Mouse (Mus musculus) ES-Bruce4 (cell line): ENCODE results near the gene 4933402J07Rik. TPM values are rescaled to one million over a fixed set of nuclear protein-coding genes. Genes with fewer than 3 reads are reported as not detected.

Experiments used
- H3K27ac ChIP-seq: 2 replicates; pipeline ENCODE4 v1.5.1; 2012; ENCODE audit warnings: low read length, inconsistent platforms; ENCODE audit not compliant: insufficient read depth
- H3K27me3 ChIP-seq: 2 replicates; pipeline ENCODE4 v1.6.1; 2012; ENCODE audit warnings: mild to moderate bottlenecking, low read length, inconsistent platforms; ENCODE audit not compliant: control insufficient read depth, poor library complexity, insufficient read depth, severe bottlenecking
- H3K36me3 ChIP-seq: 2 replicates; pipeline ENCODE4 v1.6.1; 2012; ENCODE audit warnings: inconsistent platforms, mild to moderate bottlenecking, low read length, moderate library complexity; ENCODE audit not compliant: control insufficient read depth, poor library complexity, insufficient read depth, severe bottlenecking
- H3K4me1 ChIP-seq: one replicate; pipeline ENCODE4 v1.8.1; 2011; ENCODE audit warnings: low read length; ENCODE audit not compliant: control insufficient read depth, insufficient read depth
- H3K4me3 ChIP-seq: 2 replicates; pipeline ENCODE4 v1.5.1; 2011; ENCODE audit warnings: low read depth, mild to moderate bottlenecking, low read length
- H3K9ac ChIP-seq: 2 replicates; pipeline ENCODE4 v1.6.1; 2012; ENCODE audit warnings: low read depth, mild to moderate bottlenecking, inconsistent platforms; ENCODE audit not compliant: poor library complexity, severe bottlenecking
- H3K9me3 ChIP-seq: replicated peaks from 2 replicates; pipeline ENCODE4 v1.6.1; 2012; ENCODE audit warnings: mild to moderate bottlenecking, low read length, inconsistent platforms; ENCODE audit not compliant: control insufficient read depth, poor library complexity, insufficient read depth, severe bottlenecking
- CTCF ChIP-seq: IDR thresholded peaks from one replicate; pipeline ENCODE4 v1.8.1; 2011; ENCODE audit warnings: low read depth, low read length
- EP300 ChIP-seq: IDR thresholded peaks from 2 replicates; pipeline ENCODE4 v1.6.1; 2011; ENCODE audit warnings: low read depth, low read length; ENCODE audit not compliant: insufficient read depth
- POLR2A ChIP-seq: IDR thresholded peaks from one replicate; pipeline ENCODE4 v1.8.1; 2011; ENCODE audit warnings: low read length; ENCODE audit not compliant: insufficient read depth
- polyA plus RNA-seq: library from polyadenylated mRNA; stranded (reverse); fragments of >200 nt; gene quantifications from 2 replicates; pipeline ENCODE4 v1.2.4, GENCODE M21; 2011; ENCODE audit warnings: low read depth; ENCODE audit not compliant: missing spikeins, insufficient read depth, insufficient read length

The 4933402J07Rik gene
- polyA plus RNA-seq, 1 experiment: not detected

- Histone ChIP-seq H3K4me1 (peaks cover 2% of the 10 kb centered on the region), H3K9ac (peak overlapping the region; percentile 57), H3K27ac (peak overlapping the region; percentile 29), H3K36me3 (no peaks in the 10 kb centered on the region), H3K9me3 (no peaks in the 10 kb centered on the region; the same call in 1 of the 2 replicates), H3K27me3 (no peaks in the 10 kb centered on the region), H3K4me3 (peak overlapping the region; percentile 5; the same call in 1 of the 2 replicates)
- TF ChIP-seq CTCF: no peak
- no peak for TF ChIP-seq POLR2A
- no peak for TF ChIP-seq EP300
Observed at GRCm38 (mm10) chr8:87569706-87570563, 6.3 kb downstream of the 4933402J07Rik start.

DNA sequence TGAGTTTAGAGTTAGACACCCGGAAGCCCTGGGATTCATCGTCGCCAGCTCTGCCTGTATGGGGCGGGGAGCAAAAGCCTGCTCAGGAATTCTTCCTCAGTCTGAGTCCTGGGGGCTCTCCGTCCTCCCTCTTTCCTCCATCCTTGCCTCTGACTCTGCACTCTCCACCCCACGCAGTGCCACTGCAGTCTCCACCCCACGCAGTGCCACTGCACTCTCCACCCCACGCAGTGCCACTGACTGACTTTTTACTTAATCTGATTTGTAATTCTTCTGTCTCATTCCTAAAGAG is 6.9 kb downstream of the 4933402J07Rik start:
- peak overlapping the region; percentile 12; the same call in 1 of the 2 replicates for H3K4me3 ChIP-seq
- H3K27ac ChIP-seq: peak overlapping the region; percentile 29
- TF ChIP-seq EP300 (no peak), CTCF (no peak), POLR2A (no peak)
- no peaks in the 10 kb centered on the region; the same call in 1 of the 2 replicates for H3K9me3 ChIP-seq
- H3K4me1 ChIP-seq: peaks cover 2% of the 10 kb centered on the region
- no peaks in the 10 kb centered on the region for H3K36me3 ChIP-seq
- peak overlapping the region; percentile 57 for H3K9ac ChIP-seq
- H3K27me3 ChIP-seq: no peaks in the 10 kb centered on the region

GRCm38 (mm10) chr8:87570880-87571279 is 7.2 kb downstream of the 4933402J07Rik start:
- H3K4me1 ChIP-seq: peaks cover 2% of the 10 kb centered on the region
- H3K9me3 ChIP-seq: no peaks in the 10 kb centered on the region; the same call in 1 of the 2 replicates
- no peak for TF ChIP-seq EP300
- TF ChIP-seq POLR2A: no peak
- peak; percentile 53 for TF ChIP-seq CTCF
- H3K4me3 ChIP-seq: no peak overlapping the region
- peak overlapping the region; percentile 29; the same call in 1 of the 2 replicates for H3K27ac ChIP-seq
- no peaks in the 10 kb centered on the region for H3K36me3 ChIP-seq
- no peaks in the 10 kb centered on the region for H3K27me3 ChIP-seq
- peak overlapping the region; percentile 57 for H3K9ac ChIP-seq

DNA sequence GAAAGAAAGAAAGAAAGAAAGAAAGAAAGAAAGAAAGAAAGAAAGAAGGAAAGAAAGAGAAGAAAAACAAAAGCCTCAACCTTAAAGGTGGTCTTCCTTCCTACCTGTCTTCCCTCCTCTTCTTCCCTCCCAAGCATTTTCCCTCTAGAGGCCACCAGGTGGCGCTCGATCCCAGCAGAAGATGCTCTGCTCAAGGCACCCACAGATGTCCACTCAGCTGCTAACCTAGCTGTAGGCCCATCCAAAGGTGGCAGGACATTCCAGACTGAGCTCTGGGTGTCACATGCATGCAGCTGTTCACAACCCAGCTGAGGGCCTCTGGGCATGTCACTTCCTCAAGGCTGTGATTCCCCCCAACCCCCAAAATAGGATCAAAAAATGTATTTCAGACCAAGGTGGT is 30.6 kb downstream of the 4933402J07Rik start:
- no peaks in the 10 kb centered on the region for H3K27me3 ChIP-seq
- H3K9ac ChIP-seq: no peak overlapping the region
- TF ChIP-seq EP300 (no peak), CTCF (peak; percentile 93), POLR2A (no peak)
- no peaks in the 10 kb centered on the region for H3K4me1 ChIP-seq
- H3K9me3 ChIP-seq: no peaks in the 10 kb centered on the region
- no peak overlapping the region for H3K4me3 ChIP-seq
- no peak overlapping the region for H3K27ac ChIP-seq
- no peaks in the 10 kb centered on the region for H3K36me3 ChIP-seq

DNA sequence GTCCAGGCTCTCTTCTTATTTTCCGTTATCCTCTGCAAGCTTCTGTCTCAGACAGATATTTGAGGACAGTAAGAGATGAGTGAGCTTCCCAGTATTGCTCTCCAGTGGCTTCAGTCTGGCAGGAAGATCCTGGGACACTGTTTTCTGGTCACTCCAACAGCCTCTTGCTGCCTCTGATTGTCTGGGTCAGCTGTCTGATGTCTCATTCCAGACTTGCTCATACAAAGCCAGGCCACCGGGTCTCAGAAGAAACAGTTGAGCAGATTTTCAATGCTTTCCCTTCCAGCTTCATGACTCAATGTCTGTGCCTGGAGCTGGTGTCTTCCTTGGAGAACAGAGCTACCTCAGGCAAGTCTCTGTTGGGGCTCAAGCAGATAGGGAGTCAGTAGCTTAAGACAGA is 39.1 kb downstream of the 4933402J07Rik start:
- no peak overlapping the region for H3K4me3 ChIP-seq
- no peak overlapping the region for H3K27ac ChIP-seq
- no peak for TF ChIP-seq EP300
- no peak for TF ChIP-seq CTCF
- no peak for TF ChIP-seq POLR2A
- H3K4me1 ChIP-seq: no peaks in the 10 kb centered on the region
- H3K36me3 ChIP-seq: no peaks in the 10 kb centered on the region
- H3K9ac ChIP-seq: no peak overlapping the region
- no peaks in the 10 kb centered on the region for H3K9me3 ChIP-seq
- no peaks in the 10 kb centered on the region for H3K27me3 ChIP-seq

- Histone ChIP-seq H3K27ac (no peak overlapping the region), H3K4me1 (no peaks in the 10 kb centered on the region), H3K9ac (no peak overlapping the region), H3K36me3 (no peaks in the 10 kb centered on the region), H3K4me3 (no peak overlapping the region), H3K9me3 (no peaks in the 10 kb centered on the region), H3K27me3 (no peaks in the 10 kb centered on the region)
- TF ChIP-seq EP300 (no peak), CTCF (no peak), POLR2A (no peak)
Observed at GRCm38 (mm10) chr8:87609110-87609509, 45.5 kb downstream of the 4933402J07Rik start.
